ENCODE assay signal across 8 mouse cellular contexts in the genomic region with DNA sequence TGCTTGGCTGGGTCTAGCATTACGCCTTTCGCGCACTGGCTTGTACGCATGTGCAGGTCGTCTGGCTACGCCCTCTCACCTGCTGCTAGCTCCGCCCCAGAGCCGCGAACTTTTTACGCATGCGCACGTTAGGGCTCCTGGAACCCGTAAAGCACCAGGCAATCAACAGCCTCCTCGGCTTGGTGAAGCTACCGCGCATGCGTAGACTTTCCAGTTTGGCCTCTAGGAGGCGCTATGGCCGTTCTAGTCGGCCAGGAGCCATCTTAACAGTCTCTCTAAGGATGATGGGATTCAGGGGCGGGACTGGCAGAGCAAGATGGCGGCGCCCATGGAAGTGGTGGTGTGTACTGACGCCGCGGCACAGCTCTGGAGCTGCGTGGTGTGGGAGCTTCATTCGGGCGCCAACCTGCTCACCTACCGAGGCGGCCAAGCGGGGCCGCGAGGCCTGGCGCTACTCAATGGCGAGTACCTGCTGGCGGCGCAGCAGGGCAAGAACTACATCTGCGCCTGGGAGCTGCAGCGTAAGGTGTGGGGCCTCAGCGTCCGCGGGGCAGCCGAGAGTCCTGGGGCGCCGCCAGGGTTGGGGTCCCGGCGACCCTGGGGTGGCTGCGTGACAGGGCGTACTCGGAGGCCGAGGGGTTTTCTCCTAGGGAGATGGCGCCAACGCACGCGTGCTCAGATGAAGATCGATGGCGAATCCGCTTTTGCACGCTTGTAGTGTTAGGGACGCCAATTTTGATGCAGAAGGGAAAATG. TPM values are rescaled to one million over a fixed set of nuclear protein-coding genes. Genes with fewer than 3 reads are reported as not detected.
A peak's percentile ranks its signal among the peaks of the same experiment; 100 is the strongest.
DNase-seq lines count a peak whose midpoint lies in the region; ATAC-seq lines count a peak whose summit lies in the region.

A gene (plus strand): TSS at position 306 of the 755 bp plus-strand sequence.

- H3K36me3 ChIP-seq in hindbrain, embryonic 11.5 days (ENCODE audit: control insufficient read depth, insufficient read depth, low read length) = peaks cover 9% of the 10 kb centered on the region; the same call in 1 of the 2 replicates

- H3K4me3 ChIP-seq in hindbrain, embryonic 11.5 days (ENCODE audit: low read depth, low read length) = peak within 1 kb of the TSS; percentile 98

- H3K4me2 ChIP-seq in hindbrain, embryonic 11.5 days (replicated peaks; ENCODE audit: low read depth, low read length) = peak within 1 kb of the TSS; percentile 81

- WGBS in hindbrain, embryonic 11.5 days = 1% methylated on average over 61 of the region's 61 CpGs

- peaks cover 6% of the 10 kb centered on the region; the same call in 1 of the 2 replicates for H3K4me1 ChIP-seq in hindbrain, embryonic 11.5 days (replicated peaks; ENCODE audit: control insufficient read depth, insufficient read depth, low read length)

- H3K9me3 ChIP-seq in hindbrain, embryonic 11.5 days (ENCODE audit: control insufficient read depth, low read length) = no peaks in the 10 kb centered on the region

- no peaks in the 10 kb centered on the region for H3K27me3 ChIP-seq in hindbrain, embryonic 11.5 days (ENCODE audit: control insufficient read depth, insufficient read depth, low read length)

- peak; percentile 96 for ATAC-seq in hindbrain, embryonic 11.5 days (ENCODE audit: low FRiP score)

- peak; percentile 98 for DNase-seq in Muller cell, postnatal 12 days (ENCODE audit: inconsistent ontology term)
- peak; percentile 100 for DNase-seq in cerebellum, adult 9-11 months
- peak; percentile 99 to 100 for DNase-seq in frontal cortex, adult 2 months (ENCODE audit: extremely low spot score in 1 of 2, low spot score in 1 of 2)
- DNase-seq in hindbrain, embryonic 11.5 days (ENCODE audit: low spot score) = peak; percentile 100
- peak; percentile 100 for DNase-seq in layer of hippocampus, postnatal 10 days (ENCODE audit: low spot score in 2 of 2)
- peak; percentile 99 for DNase-seq in lung, postnatal 10 days
- DNase-seq in ovary, postnatal 36 days (ENCODE audit: low spot score) = peak; percentile 99
- peak; percentile 100 for DNase-seq in thymus, postnatal 25 days

- H3K27ac ChIP-seq in hindbrain, embryonic 11.5 days (ENCODE audit: low read depth, low read length) = peak within 1 kb of the TSS; percentile 62; the same call in 1 of the 2 replicates

- peak within 1 kb of the TSS; percentile 79 for H3K9ac ChIP-seq in hindbrain, embryonic 11.5 days (ENCODE audit: low read depth, low read length)

RNA-seq across cellular contexts. Expression of the gene that starts here (rescaled TPM):
- polyA plus RNA-seq in frontal cortex, adult 2 months (2012; rRNA removed) = 63.2 and 65.9 TPM in 2 replicates
- 94.7 and 102 TPM in 2 replicates for polyA plus RNA-seq in hindbrain, embryonic 11.5 days (2014; fragmentation: Nextera tagmentation; extraction: Ambion mirVana)
- total RNA-seq in layer of hippocampus, postnatal 10 days (2021) = 10 to 100 TPM; 41.8 to 46.5 TPM

Comparison
In these comparisons a context has a peak if more than half of its experiments do, and no peak if none do; other contexts are left out.
1. Peak in every context shown above with its lines: DNase-seq, ATAC-seq, H3K4me3 ChIP-seq and H3K27ac ChIP-seq.